Mouse (Mus musculus): ENCODE results near the gene Mink1.

DNA sequence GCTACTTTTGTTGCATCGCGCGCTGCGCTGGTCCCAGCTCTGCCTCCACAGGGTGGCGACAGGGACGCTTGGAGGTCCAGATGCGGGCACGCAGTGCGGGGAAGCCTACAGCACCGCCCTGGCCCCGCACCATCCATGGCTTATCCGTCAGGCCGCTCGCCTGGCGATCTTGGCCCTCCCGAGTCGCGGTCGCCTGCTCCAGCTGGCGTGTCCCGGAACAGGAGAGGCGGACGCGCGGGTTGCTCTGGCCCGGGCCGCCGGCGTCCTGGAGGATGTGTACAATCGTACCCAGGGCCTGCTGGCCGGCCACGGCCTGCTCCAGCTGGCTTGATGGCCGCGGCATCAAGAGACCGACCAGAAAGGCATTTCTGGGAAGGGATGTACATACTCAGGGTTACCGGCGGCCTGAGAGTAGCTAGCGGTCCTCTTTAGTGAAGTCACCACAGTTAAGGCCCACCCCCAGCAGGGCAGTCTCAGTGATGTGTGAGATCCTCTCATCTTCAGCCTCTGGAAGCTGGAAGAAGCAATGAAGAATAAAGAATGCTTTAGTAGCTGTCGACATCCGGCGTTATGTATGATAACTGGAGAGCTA is 42.4 kb upstream of the Mink1 start:
- no peak for TF ChIP-seq ZNF384 (IDR thresholded peaks at IDR 0.05; ENCODE audit: low read depth, low read length)
- no peak for TF ChIP-seq MAFK (IDR thresholded peaks at IDR 0.05; ENCODE audit: insufficient read depth, low read depth, low read length)
- TF ChIP-seq ZC3H11A (IDR thresholded peaks at IDR 0.05; ENCODE audit: borderline replicate concordance, low read depth, low read length): no peak
- TF ChIP-seq CHD2 (IDR thresholded peaks at IDR 0.05; ENCODE audit: low read depth, low read length): no peak
- TF ChIP-seq HCFC1 (IDR thresholded peaks at IDR 0.05; ENCODE audit: borderline replicate concordance, insufficient read depth, low read length): no peak

Data from ES-E14 (cell line).